Mouse (Mus musculus): Measurements from ENCODE around the gene Cdh1.

The Cdh1 gene

DNA sequence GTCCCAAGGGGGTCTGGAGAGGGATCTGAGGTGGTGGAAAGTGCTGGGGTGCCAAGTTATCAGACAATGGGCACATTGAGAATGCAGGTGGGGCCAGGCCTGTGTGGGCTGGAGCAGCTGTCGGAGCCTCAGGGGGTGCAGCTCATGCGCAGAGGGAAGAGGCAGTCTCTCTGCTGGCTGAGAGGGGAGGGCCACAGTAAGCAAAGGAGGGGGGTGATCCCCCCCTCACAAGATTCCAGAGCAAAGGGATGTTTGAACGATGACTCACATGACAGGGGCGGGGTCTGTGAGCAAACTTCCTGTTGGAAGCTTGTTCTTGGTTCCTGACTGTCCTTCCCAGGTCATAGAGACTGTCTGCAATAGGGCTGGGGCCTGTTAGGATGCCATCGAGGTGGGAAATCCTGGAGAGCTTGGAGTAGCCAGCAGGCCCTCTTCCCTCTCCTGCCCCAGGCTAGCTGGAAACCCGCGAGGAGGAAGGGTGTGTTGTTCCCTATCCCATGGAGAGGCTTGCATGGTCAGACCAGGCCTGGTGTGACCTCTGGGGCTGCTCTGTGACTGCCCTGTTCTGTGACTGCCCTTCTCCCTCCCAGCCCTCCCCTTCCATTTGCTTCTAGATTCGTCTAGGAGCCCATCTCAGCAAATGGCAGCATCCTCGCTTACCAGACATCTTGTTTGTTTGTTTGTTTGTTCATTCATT lies 16.5 kb downstream of the Cdh1 start:
- in situ Hi-C loops (cut with MseI, MboI) = no loop called here

DNA sequence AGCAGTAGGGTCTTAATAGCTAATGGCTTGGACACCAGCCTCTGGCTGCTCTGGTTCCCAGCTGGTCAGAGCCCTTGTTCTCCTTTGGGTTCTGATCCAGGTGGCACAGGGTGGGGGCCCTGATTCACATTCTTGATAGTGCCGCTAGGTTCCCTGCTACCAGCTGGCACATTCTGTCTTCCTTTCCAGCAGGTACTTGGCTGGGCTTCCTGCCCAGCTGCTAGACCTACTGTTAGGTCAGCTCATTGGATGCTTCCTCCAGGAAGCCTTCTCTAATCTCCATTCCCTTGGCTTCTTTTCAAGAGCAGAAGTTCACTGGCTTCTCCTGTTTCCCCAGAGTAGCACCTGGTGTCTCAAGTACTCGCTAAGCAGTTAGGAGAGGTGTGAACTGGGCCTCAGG lies 17.3 kb downstream of the Cdh1 start:
- in situ Hi-C loops (cut with MseI, MboI) = no loop called here

DNA sequence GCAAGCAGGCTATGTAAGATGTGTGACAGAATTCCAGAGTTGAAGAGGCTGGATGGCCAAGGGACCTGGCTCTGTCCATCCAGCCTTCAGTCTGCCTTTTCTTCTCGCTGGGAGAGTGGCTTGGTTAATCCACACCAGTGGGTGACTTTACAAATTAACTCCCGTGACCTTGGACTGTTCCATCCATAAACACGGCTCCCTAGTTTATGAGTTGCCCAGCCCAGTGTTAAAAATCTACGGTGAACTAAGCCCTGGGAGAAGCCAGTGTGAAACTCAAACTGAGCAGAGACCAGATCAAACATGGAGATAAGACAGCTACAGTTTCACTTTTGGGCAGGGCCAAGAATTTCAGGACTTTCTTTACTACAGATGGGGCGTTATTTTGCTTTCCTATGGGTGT lies 19.9 kb downstream of the Cdh1 start:
- in situ Hi-C loops (cut with MseI, MboI) = no loop called here

DNA sequence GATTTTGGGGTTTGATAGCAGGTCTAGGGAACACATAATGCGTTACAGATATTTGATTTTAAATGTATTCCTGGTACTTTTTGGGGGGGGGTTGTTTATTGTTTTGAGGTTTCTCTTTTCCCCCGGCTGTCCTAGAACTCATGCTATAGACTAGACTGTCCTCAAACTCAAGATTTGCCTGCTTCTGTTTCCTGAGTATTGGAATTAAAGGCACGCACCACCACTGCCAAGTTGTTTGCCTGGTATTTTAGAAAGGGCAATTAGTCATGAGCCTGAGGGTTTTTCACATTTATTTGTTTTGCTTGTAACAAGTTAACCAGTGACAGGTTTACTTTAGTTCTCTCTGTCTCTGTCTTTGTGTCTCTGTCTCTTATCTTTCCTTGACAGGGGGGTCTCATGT lies 20.3 kb downstream of the Cdh1 start:
- in situ Hi-C loops (cut with MseI, MboI) = no loop called here

DNA sequence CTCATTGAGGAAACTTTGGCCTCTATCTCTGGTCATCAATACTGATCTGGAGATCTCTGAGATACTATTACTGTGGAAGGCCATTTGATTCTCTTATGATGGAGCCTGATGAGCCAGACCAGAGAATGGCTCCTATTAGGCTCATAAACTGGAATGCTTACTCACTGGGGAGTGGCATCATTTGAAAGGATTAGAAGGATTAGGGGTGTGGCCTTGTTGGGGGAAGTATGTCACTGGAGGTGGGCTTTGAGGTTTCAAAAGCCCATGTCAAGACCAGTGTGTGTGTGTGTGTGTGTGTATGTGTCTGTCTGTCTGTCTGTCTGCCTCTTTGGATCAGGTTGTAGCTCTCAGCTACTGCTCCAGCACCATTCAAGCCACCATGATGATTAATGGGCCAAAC lies 20.8 kb downstream of the Cdh1 start:
- in situ Hi-C loops (cut with MseI, MboI) = no loop called here

DNA sequence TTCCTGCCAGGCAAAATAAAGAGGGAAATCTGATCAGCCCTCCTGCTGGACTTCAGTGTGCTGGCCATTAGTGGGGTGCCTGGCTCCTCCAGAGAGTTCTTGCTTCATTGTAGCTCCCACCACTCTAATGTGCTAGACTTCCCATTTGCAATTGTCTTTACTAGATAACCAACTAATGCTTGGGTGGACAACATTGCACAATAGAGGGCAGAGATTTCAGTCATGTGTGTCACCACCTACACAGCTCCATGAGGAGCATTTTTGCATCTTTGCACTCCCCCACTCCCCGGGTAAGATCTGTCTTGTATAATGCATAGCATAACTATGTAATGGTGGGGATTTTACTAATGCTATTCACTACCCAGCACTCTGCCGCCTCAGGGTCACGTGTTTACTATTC lies 21.6 kb downstream of the Cdh1 start:
- in situ Hi-C loops (cut with MseI, MboI) = no loop called here

DNA sequence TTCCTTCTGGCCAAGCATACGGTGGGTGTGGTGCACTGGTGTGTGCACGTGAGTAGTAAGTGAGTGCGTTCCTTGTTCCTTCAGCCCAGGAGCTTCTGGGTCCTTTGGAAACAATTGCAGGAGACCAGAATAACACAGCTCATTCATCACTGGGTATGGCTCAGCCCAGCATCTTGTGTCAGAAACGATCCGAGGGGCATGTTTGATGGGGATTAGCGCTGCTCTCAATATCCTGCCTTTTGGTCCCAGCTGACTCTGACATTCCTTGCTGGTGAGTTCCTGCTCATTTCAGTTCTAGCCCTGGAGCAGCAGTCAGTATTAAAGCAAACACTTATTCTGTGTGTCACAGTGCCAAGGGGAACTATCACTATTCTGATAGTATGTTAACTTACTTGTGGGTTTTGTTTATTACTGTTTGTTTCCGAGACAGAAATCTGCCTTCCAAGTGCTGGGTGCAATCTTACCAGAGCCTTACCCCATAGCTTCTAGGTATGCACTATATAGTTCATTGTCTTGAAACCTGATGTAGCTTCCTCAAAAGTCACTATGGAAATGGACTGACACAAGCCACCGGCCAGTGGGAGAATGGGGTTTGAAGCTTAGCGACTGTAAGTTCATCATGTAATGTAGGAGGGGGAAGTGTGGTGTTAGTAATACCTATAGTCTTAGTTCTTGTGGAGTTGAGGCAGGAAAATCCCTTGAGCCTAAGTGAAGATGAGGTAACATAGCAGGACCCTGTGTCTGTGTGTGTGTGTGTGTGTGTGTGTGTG lies 23.1 kb downstream of the Cdh1 start:
- in situ Hi-C loops (cut with MseI, MboI) = no loop called here

DNA sequence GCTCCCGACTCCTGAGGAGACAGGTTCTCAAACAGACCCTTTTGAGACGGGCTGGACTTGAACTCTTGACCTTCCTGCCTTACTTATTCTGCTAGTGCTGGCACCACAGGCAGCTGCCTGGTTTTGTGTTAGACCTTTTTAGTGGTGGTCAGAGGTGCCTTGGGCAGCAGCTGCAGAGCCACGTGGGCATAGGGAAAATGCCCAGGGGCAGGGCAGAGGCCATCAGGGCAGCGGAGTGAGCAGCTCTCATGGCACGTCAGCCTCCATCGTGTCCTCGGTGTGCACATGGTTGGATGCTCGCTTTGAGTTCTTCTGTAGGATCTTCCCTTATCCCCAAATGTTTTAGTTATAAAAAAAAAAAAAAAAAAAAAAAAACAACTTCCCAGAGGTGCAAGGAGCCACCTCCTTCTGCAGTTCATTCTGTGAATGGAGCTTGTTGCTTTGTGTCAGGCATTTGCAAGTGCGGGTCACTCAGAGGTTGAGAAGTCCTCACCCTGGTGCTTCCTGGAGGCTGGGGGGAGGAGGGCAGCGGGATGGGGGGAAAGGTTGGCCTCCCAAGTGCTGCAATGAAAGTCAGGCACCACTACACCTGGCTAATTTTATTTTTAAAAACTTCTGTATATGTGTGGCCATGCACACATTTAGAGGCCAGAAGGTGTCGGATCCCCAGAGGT lies 25.3 kb downstream of the Cdh1 start:
- in situ Hi-C loops (cut with MseI, MboI) = no loop called here

DNA sequence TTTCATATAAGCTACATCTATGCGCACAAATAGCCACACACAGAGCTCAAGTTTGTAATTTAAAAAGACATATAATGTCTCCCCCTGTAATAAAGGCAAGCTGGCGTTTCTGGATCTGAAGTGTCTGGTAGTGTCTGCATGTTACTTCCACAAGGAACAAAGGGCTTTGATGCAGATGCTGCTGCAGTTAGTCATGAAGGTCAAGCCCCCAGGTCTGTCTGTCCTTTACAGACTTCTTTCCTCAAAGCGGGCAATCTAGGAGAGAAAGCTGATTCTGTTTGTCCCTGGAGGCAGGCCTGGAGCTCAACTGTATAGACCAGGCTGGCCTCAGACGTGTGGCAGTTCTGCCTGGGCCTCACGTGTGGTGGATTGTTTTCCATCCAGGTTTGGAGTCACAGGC lies 26.3 kb downstream of the Cdh1 start:
- in situ Hi-C loops (cut with MseI, MboI) = no loop called here

DNA sequence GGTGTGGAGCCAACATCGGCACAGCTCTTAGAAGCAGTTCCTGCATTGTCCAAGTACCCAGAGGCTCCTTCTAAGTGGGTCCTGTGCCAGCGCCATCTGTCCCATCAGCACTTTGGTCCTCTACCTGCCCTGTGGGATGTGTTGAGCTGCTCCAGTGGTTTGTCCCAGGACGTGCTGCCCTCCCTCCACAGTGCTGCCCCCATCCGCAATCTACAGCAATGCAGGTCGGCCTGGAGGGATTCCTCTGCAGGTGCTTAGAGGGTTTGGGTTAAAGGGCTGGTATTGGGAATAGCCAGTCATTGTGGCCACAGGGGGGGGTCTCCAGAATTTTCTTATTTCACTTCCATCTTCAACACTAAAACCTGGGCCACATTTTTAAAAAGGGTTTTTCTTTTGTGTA lies 28.8 kb downstream of the Cdh1 start:
- in situ Hi-C loops (cut with MseI, MboI) = no loop called here

DNA sequence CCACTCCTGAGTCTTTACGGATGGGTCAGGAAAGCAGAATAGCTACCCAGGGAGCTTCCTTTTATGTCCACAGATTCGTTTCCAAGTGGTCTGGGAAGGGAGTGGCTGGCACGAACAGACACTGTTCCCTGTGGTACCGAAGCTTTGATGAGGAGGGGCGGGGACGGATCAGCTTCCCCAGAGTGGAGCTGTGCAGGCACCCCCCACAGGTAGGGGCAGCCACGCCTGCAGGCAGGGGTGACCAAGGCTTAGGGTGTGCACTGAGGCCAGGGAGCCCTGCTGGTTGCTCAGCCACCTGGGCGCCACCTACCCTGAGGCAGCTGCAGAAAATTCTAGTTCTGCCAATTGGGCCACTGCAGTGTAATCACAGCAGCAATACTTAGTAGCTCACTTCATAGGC lies 29.5 kb downstream of the Cdh1 start:
- in situ Hi-C loops (cut with MseI, MboI) = no loop called here

DNA sequence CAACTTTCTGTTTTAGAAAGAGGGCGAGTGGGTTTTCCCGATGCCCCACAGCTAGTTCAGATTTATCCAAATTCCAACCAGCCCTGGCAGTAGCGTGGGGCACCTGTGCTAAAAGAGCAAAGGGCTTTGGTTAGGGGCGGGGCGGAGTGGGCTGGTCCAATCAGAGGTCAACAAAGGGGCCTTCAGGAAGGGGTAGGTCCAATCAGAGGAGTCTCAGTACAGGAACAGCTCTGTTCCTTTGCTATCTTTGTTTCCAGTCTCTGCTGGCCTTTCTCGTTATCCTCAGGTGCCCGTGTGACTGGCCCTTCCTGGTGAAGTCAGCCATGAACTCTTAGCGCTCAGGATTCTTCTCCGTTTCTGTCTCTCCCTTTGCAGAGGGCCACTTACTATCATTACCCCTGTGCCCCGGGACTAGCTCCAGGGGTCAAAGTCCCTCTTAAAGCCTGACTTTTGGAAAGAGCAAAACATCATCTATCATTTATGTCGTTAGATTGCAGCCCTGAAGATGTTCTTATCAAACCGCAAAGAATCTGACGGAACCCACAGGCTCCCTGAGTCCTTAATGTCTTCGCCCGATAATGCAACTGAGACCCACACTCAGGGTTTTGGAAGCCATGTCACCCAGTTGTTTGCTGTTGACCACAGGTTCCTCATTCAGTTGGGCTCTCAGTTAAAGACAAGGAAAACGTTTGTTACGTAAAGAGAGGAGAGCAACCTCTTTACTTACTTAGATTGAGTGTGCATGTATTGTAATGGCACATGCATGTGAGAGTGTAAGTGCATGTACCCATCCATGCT lies 30.4 kb downstream of the Cdh1 start:
- in situ Hi-C loops (cut with MseI, MboI) = no loop called here

DNA sequence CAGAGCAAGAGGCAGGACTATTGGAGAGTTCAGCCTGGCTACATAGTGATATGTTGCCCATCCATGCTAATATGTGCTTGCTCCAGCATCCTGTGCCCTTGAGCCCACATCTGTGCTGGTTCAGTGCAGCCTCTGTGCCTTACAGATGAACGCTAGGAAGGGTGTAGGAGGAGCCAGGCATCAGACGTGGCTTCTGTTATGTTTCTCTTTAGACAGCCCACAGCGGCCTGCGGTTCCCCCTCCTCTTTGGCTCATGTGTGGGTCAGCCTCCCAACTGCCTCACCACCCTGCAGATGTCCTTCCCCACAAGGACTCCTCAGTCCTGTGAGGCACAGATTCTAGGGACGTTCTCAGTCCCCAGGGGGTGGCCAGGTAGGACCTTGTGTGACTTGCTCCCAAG lies 32.1 kb downstream of the Cdh1 start:
- in situ Hi-C loops (cut with MseI, MboI) = no loop called here

DNA sequence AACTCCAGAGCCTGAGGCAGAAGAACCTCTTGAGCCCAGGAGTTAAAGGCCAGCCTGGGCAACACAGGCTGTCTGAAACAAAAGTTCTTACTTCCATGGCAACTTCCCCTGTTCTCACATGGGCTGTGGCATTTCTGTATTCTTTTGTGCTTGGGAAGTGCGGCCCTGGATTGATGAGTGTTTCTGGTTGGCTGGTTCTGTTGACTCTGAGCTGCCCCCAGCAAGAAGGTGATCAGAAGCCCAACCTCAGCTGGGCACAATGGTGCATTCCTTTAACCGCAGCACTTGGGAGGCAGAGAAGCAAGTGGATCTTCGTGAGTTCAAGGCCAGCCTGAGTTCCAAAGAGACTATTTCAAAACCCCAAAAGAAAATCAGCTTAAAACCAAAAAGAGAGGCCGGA lies 34.3 kb downstream of the Cdh1 start:
- in situ Hi-C loops (cut with MseI, MboI) = no loop called here

DNA sequence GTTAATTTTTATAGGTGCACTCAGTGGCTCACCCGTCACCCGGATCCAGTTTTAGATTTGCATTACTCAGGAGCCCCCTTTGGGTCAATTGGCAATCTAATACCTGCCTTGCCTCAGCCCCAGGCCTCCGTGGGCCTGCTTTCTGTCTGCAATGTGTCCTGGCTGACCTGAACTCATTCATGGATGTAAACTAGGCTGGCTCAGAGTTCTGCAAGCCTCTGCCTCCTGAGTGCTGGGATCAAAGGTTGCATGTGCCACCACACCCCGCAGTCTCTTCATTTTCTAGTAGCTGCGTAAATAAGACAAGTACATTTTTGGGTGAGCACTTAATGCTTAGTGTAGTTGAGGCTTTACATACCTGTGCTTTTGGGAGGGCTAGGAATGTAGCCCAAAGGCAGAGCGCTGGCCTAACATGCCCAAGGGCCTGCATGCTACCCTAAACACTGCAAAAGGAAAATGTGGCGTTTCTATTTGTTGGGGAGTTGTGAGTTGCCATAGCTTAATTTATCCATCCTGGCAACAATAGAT lies 35.7 kb downstream of the Cdh1 start:
- in situ Hi-C loops (cut with MseI, MboI) = no loop called here

DNA sequence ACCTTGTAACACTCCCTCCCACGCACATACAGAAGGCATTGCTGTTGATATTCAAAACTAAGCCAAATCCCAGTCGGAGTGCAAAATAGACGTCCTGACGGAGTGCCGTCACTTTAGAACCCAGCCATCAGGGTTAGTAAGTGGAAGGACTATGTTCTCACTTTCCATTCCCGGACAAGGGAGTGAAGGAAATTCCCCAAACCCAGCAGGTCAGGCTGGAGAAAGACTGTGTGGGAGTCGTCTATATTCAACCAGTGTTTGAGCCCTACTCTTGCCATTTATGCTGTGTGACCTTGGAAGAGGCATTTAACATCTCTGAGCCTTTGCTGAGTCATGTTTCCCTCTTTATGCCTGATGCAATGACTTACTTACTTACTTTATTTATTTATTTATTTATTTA lies 37.1 kb downstream of the Cdh1 start:
- in situ Hi-C loops (cut with MseI, MboI) = loop anchor here in 1 of 2 experiments (10.0 kb wide), 1 partner anchor 65 kb away; the partner anchor contains the start of gene Gm10073

DNA sequence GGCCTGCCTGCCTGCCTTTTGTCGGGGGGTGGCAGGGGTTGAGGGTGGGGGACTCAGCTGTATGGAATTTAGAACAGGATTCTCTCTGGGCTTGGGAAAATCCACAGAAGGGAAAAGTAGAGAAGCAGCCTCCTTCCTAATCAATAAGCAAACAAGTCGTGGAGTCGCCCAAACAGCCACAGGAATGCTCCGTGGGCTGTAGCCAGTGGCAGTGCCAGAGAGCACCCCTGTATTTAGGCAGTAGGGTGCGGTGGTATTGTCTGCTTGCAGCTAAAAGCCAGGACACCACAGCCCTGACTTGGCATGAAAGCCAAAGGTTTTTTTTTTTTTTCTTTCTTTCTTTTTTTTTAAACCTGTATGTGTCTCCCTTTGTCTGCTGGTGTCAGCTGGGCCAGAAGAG lies 37.8 kb downstream of the Cdh1 start:
- in situ Hi-C loops (cut with MseI, MboI) = loop anchor here in 1 of 2 experiments (10.0 kb wide), 1 partner anchor 66 kb away; the partner anchor contains the start of gene Gm10073

DNA sequence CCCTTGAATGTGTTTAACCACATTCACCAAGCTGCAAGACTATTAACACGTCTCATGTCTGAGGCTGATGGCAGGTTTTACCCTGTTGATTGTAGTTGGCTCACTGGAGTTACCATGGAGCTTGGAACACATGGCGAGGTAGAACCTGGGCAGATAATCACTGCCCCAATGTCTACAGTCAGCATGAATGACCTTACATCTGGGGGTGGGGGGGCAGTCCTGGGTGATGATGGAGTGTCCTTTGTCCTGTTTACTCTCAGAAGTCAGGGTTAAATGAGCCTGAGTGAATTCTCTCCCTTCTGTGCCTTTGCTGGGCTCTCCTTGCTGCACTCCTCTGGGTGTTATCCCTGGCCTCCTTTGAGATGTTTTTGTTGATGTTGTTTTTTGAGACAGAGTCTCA lies 39.0 kb downstream of the Cdh1 start:
- in situ Hi-C loops (cut with MseI, MboI) = loop anchor here in 1 of 2 experiments (10.0 kb wide), 1 partner anchor 67 kb away; the partner anchor contains the start of gene Gm10073

DNA sequence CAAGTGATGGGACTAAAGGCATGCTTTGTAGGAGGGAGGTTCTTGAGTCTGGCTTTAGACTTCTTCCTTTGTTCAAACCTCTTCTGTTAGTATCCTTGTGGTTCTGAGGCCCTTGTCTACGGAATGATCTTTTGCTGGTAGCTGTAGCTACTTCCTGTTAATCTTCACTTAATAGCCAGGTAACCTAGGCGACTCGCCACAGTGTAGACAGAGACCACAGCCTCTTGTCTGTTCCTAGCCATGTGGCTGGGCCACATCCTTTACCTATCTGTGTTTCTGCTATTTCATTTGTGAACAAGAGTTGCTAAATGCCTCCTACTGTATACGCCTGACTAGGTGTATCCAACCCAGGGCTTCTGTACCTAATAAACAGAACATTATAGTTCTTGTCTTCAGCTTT lies 39.9 kb downstream of the Cdh1 start:
- in situ Hi-C loops (cut with MseI, MboI) = loop anchor here in 1 of 2 experiments (10.0 kb wide), 1 partner anchor 68 kb away; the partner anchor contains the start of gene Gm10073

DNA sequence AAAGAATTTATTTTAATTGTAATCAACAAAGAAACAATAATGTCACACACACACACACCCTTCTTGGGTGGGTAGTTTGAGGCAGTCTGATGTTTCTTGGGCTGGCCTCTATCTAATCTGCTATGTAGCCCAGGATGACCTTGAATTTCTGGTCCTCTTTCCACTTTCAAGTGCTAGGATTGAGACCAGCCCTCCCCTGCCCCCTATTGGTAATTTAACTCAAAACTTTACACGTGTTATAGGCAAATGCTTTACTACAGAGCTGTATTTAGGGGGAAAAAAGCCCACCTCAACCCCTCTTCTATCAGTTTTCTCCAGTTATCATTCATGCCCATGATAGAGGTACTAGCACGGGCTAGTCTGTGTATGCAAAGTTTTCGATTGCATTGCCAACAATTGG lies 41.8 kb downstream of the Cdh1 start:
- in situ Hi-C loops (cut with MseI, MboI) = loop anchor here (5.0 to 10.0 kb wide), 2 partner anchors 70 to 83 kb away; partner anchors contain the start of gene Gm10073 (in 1 of the 2)

DNA sequence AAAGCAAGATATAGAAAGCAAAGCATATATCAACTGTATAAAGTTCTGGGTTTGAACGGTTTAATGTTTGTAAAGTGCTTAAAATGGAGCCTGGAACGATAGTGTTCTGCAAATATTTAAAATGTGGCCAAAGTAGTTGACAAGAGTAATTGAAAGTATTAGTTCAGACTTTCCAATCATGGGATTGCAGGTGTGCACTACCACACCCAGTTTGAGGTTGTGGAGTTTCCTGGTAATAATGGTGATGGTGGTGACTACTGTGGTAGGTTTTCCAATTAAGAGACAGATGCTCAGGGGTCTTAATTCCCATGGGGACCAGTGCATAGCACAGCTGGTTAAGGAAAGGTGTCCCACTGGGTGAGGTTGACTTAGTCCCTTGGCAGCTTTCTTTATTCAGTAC lies 43.0 kb downstream of the Cdh1 start:
- in situ Hi-C loops (cut with MseI, MboI) = loop anchor here (5.0 to 10.0 kb wide), 2 partner anchors 71 to 84 kb away; partner anchors contain the start of gene Gm10073 (in 1 of the 2)
